Mouse (Mus musculus) heart, postnatal 0 days (tissue): ENCODE data around the gene Prdm10.

Experiments
- CTCF ChIP-seq: IDR thresholded peaks from 2 replicates; pipeline ENCODE4 v1.5.1; 2016; ENCODE audit warnings: antibody characterized with exemption, control low read depth, low read depth
- EP300 ChIP-seq: IDR thresholded peaks from 2 replicates; pipeline ENCODE4 v1.6.1; 2016; ENCODE audit warnings: antibody characterized with exemption, low read depth

GRCm38 (mm10) chr9:31240522-31241207 is 39.7 kb upstream of the Prdm10 start:
- TF ChIP-seq CTCF: no peak
- no peak for TF ChIP-seq EP300
